Mouse (Mus musculus) CD4-positive, CD25-positive, alpha-beta regulatory T cell, adult 4 months (primary cell): ENCODE results near the gene Gm15737. TPM values are rescaled to one million over a fixed set of nuclear protein-coding genes. Genes with fewer than 3 reads are reported as not detected.

Source experiments
- ATAC-seq: one replicate; pipeline ENCODE4 v1.8.0; 2017
- polyA plus RNA-seq, 2 experiments: library from polyadenylated mRNA; unstranded; fragments of 100-300 nt; shearing (Covaris generic); gene quantifications; one replicate each; pipeline ENCODE4 v1.2.1; 2017

The Gm15737 gene
- polyA plus RNA-seq, 2 experiments from 2014 or later: not detected

DNA sequence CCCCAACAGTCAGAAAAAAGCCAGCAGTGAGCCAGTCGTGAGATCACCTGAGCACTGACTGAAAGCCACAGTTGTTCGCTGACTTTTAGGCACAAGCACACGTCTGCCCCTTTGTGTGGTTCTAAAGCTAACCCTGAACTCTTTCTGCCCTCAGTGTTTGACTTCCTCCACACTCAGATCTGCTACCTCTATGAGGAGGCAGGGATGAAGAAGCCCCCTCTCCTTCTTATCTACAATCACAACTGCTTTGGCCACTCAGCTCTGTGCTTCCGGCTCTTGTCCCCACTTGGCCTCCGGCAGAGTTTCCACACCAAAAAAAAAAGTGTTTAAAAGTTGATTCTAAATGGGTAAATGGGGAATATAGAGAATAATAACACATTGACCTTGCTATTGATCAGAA lies 7.0 kb downstream of the Gm15737 start:
- ATAC-seq: no peak

GRCm38 (mm10) chr6:92877236-92877635 lies 8.1 kb downstream of the Gm15737 start:
- no peak for ATAC-seq

DNA sequence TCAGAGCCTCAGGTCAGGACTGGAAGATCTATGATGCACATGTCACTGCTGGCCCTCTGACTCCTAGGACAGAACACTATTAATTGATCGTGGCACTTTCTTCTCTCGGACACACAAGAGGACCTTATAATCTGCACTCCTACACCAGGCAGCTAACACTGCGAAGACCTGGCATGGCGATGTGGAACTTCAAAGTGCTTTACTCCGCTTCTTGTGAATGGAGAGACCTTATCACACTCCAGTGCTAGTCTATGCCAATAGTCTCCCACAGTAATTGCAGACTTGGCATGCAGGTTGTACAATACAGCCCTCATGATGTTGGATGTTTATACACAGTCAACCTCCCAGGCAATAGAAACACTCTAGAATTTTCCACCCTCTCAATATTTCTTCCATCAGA lies 9.6 kb downstream of the Gm15737 start:
- ATAC-seq: no peak

- ATAC-seq: no peak
Observed at GRCm38 (mm10) chr6:92879700-92880265, 10.6 kb downstream of the Gm15737 start.

GRCm38 (mm10) chr6:92882446-92882845 lies 13.3 kb downstream of the Gm15737 start:
- ATAC-seq: no peak

GRCm38 (mm10) chr6:92883131-92883900 lies 14.2 kb downstream of the Gm15737 start:
- no peak for ATAC-seq

DNA sequence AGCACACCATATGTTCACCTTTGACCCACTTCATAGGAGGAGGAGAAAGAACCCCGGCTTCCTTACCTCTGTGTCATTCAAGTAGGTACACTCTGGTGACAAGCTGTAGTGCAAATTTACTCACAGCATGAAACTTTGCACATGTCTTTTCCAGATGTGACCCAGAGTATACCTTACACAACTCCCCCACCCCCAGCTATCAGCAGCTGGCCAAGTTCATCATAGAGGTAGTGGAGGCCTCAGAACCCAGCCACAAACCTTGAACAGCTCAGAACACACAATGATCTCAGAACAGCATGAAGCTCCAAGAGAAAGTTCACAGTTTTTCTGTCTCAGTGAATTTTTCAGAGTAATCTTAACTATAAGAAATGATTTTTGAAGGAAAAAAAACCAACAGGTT lies 22.4 kb downstream of the Gm15737 start:
- no peak for ATAC-seq

GRCm38 (mm10) chr6:92904037-92904436 lies 34.9 kb downstream of the Gm15737 start:
- no peak for ATAC-seq

DNA sequence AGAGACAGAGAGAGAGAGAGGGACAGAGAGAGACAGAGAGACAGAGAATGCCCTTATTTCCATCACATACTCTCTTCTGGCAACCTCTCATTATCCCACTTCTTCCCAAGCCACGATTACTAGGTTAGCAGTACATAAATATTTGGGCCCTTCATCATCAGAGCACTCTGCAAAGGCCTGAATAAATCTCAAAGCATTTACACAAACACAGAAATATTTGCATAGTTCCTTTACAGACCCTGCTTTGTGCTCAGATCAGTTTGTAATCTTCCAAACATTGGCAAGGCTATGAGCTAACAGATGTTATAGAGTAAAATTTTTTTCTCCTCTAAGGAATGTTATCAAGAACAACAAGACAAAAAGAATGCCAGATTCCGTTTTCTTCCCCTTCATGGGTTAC lies 35.3 kb downstream of the Gm15737 start:
- no peak for ATAC-seq

- ATAC-seq: no peak
Observed at GRCm38 (mm10) chr6:92905922-92906321, 36.8 kb downstream of the Gm15737 start.

DNA sequence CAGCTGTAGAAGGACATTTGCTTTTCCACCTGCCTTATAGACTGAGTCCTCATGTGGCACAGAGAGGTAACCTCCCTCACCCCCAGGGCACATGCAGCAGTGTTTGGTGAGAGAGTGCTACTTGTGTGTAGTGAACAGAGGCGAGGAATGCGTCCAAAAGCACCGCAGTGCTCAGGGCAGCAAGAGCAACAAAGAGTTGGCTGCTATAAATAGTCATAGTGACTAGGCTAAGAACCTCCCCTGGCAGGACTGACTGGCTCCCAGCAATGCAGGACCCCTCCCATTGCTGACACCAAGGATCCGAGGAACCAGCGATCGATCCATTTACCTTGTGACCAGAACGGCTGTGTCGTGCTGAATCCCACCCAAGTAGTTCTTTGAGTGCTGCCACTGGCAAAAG lies 40.2 kb downstream of the Gm15737 start:
- ATAC-seq: no peak

DNA sequence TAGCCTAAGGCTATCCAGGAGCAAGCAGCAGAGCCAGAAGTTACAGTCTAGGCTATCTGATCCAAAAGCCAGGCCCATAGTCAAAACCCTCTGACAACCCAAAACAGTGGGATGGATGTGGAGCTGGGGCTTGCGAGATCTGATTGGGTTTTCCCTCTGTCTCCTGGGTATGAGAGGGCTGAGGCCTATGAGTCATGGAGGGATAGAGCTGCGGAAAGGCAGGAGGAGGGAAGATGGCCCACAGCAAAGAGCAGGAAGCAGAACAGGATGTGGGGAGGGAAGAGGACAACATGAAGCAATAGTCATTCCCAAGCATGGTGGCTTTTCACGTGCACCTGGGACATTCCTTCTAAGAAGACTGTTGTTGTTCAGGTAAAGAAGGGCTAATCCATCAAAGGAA lies 41.5 kb downstream of the Gm15737 start:
- ATAC-seq: no peak

- no peak for ATAC-seq
Observed at GRCm38 (mm10) chr6:92920938-92921689, 52.0 kb downstream of the Gm15737 start.

- no peak for ATAC-seq
Observed at GRCm38 (mm10) chr6:92921843-92922242, 52.7 kb downstream of the Gm15737 start.

DNA sequence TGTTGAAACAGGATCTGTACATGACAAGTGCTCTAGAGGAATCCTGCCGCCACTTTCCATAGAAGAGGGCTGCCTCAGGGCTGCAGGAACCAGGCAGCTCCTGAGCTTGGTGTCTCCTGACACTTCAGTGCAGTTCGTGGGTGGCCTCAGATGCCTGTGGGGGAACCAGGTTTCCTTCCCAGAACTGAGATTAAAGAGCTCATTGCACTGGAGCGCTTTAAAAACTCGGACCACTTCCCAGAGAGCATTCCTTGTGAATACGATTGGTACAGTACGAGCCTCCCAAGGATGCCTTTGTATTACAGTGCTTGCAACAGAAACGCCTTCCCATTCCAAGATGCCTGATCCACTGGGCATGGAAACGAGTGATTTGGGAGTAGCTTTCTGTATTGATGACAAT lies 55.4 kb downstream of the Gm15737 start:
- ATAC-seq: no peak

DNA sequence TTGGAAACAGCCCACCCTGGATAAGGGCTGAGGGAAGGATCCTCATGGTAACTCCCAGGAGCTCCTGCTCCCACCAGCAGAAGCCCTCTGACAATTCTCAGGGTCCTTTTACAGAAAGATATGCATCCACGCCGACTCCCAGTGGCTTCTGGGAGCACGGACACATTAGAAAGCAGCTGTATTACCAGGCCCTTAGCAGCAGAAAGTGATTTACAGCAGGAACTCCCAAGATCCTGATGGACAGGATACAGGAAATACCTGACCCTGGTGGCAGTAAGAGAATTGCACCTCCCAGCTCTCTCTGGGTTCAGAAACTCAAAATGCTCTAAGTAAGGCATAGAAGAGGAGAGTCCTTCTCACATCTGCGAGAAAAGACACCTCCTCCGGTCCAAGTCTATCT lies 59.1 kb downstream of the Gm15737 start:
- no peak for ATAC-seq

Other genes starting within 250 kb of the Gm15737 start
- gene Prickle2, start 163.2 kb upstream of the Gm15737 start, polyA plus RNA-seq: under 1 TPM in 1 of 2 experiments, not detected in 1; 0.09 TPM
- not detected for gene A730049H05Rik, start 52.9 kb upstream of the Gm15737 start, polyA plus RNA-seq
- gene Adamts9, start 74.1 kb downstream of the Gm15737 start, polyA plus RNA-seq: under 1 TPM in 1 of 2 experiments, not detected in 1; 0.09 TPM